Mouse (Mus musculus): ENCODE data around the gene Sec14l1. TPM values are rescaled to one million over a fixed set of nuclear protein-coding genes. Genes with fewer than 3 reads are reported as not detected.

The Sec14l1 gene
- polyA plus RNA-seq, 1 experiment from 2014 or later, result 47.3 TPM

DNA sequence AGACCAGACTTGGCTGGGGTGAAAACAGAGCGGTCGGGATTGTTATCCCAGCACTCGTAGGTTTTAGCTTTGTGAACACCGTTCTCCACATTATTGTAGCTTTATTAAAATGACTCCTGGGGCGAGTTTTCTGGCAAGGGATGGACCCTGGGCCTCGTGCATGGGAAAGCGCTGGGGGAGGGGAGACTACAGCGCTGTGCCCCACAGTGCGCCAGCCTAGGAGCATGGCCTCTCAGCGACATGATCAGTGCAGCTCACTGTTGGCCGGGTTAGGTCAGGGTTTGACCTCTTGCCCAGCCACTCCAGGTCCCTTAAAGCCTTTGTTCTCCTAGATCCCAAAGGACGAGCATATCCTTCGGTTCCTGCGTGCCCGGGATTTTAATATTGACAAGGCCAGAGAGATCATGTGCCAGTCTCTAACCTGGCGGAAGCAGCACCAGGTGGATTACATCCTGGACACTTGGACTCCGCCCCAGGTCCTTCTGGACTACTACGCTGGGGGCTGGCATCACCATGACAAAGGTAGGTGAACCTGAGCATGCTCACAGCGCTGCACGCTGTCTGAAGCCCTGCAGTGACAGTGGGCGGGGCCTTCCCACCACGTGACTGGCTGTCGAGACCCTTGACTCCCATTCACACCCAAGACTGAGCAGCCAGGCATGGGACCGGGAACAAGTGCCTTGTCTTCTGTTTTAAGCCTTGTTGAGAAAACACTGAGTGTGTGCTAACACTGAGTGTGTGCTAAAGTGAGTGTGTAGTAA is 32.0 kb downstream of the Sec14l1 start:
- H3K4me3 ChIP-seq, result no peak overlapping the region
- no peaks in the 10 kb centered on the region for H3K9me3 ChIP-seq
- no peak overlapping the region for H3K4me2 ChIP-seq
- H3K27ac ChIP-seq, result no peak overlapping the region
- H3K36me3 ChIP-seq, result peaks cover 97% of the 10 kb centered on the region
- no peak overlapping the region for H3K9ac ChIP-seq
- 63% methylated on average over 24 of the region's 24 CpGs for WGBS
- 0 out of 2 replicates have a peak, but pooled peaks cover 3% of the 10 kb centered on the region for H3K27me3 ChIP-seq
- no peaks in the 10 kb centered on the region for H3K4me1 ChIP-seq
- ATAC-seq (ENCODE audit: insufficient number of reproducible peaks, insufficient read depth, low FRiP score, low TSS enrichment, low read depth), result no peak

- WGBS, result 86% methylated on average over 18 of the region's 18 CpGs
- peaks cover 86% of the 10 kb centered on the region for H3K36me3 ChIP-seq
These were observed 34.1 kb downstream of the Sec14l1 start for GRCm38 (mm10) chr11:117148893-117149685.

GRCm38 (mm10) chr11:117150467-117150966 is 35.5 kb downstream of the Sec14l1 start:
- no peak overlapping the region for H3K4me2 ChIP-seq
- H3K9me3 ChIP-seq, result no peaks in the 10 kb centered on the region
- WGBS, result 67% methylated on average over 9 of the region's 9 CpGs
- no peak overlapping the region for H3K4me3 ChIP-seq
- no peak for ATAC-seq (ENCODE audit: insufficient number of reproducible peaks, insufficient read depth, low FRiP score, low TSS enrichment, low read depth)
- peaks cover 13% of the 10 kb centered on the region for H3K4me1 ChIP-seq
- H3K27ac ChIP-seq, result no peak overlapping the region
- no peak overlapping the region for H3K9ac ChIP-seq
- H3K27me3 ChIP-seq, result peaks cover 15% of the 10 kb centered on the region
- peaks cover 86% of the 10 kb centered on the region for H3K36me3 ChIP-seq

More at GRCm38 (mm10) chr11:117148893-117149685, 34.1 kb downstream of the Sec14l1 start:
- H3K27me3 ChIP-seq, result 0 out of 2 replicates have a peak, but pooled peaks cover 3% of the 10 kb centered on the region
- no peak overlapping the region for H3K4me3 ChIP-seq
- H3K27ac ChIP-seq, result no peak overlapping the region
- H3K4me2 ChIP-seq, result no peak overlapping the region
- ATAC-seq (ENCODE audit: insufficient number of reproducible peaks, insufficient read depth, low FRiP score, low TSS enrichment, low read depth), result no peak
- no peak overlapping the region for H3K9ac ChIP-seq
- no peaks in the 10 kb centered on the region for H3K9me3 ChIP-seq
- H3K4me1 ChIP-seq, result peaks cover 13% of the 10 kb centered on the region

DNA sequence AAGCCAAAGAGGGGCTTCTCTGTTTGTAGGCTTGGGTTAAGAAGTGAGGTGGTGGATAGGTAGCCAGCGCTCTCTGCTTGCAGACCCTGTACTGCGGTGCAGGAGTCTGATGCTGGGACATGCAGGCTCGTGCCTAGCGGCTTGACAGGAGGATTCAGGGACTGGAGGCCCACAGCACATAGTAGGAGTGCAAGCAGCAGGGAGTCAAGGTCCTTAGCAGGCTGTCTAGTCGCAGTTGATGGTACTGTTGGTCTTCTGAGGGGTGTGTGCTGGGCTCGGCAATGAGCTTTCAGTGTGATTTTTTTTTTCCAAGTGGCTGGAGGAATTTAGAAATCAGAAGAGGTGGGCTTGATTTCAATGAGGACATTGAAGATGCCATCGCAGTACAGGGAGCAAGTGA is 36.5 kb downstream of the Sec14l1 start:
- Histone ChIP-seq H3K9me3 (no peaks in the 10 kb centered on the region), H3K27me3 (peaks cover 22% of the 10 kb centered on the region), H3K4me3 (no peak overlapping the region), H3K9ac (no peak overlapping the region), H3K4me2 (no peak overlapping the region), H3K27ac (no peak overlapping the region), H3K36me3 (peaks cover 86% of the 10 kb centered on the region), H3K4me1 (peaks cover 20% of the 10 kb centered on the region)
- 91% methylated on average over 7 of the region's 7 CpGs for WGBS
- no peak for ATAC-seq (ENCODE audit: insufficient number of reproducible peaks, insufficient read depth, low FRiP score, low TSS enrichment, low read depth)

DNA sequence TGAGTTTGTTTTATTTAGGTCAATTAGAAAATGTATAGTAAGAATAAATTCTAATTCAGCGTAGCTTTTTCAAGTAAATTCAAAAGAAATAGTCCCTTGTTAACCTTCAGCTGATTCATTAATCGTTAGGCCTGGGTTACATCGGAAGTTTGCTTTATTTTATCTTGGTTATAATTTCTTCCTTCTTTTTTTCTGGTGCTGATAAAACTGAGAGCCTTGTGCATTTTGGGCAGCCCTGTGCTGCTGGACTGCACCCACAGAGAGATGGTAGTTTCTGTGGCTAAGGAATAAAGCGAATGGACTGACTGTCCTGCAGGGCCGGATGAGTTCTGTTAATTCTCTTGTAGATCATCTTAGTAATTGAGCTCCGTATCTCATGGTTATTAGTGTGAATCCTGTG is 37.6 kb downstream of the Sec14l1 start:
- no peak overlapping the region for H3K4me2 ChIP-seq
- H3K4me3 ChIP-seq, result no peak overlapping the region
- peaks cover 84% of the 10 kb centered on the region for H3K36me3 ChIP-seq
- WGBS, result 48% methylated on average over 6 of the region's 6 CpGs
- peaks cover 22% of the 10 kb centered on the region for H3K27me3 ChIP-seq
- ATAC-seq (ENCODE audit: insufficient number of reproducible peaks, insufficient read depth, low FRiP score, low TSS enrichment, low read depth), result no peak
- no peak overlapping the region for H3K9ac ChIP-seq
- H3K27ac ChIP-seq, result no peak overlapping the region
- H3K4me1 ChIP-seq, result peaks cover 20% of the 10 kb centered on the region
- H3K9me3 ChIP-seq, result no peaks in the 10 kb centered on the region

- 77% methylated on average over 9 of the region's 9 CpGs for WGBS
- H3K27ac ChIP-seq, result no peak overlapping the region
- ATAC-seq (ENCODE audit: insufficient number of reproducible peaks, insufficient read depth, low FRiP score, low TSS enrichment, low read depth), result no peak
- H3K4me2 ChIP-seq, result no peak overlapping the region
- H3K9me3 ChIP-seq, result no peaks in the 10 kb centered on the region
- H3K4me1 ChIP-seq, result peaks cover 23% of the 10 kb centered on the region
- no peak overlapping the region for H3K9ac ChIP-seq
- no peak overlapping the region for H3K4me3 ChIP-seq
- peaks cover 22% of the 10 kb centered on the region for H3K27me3 ChIP-seq
- peaks cover 83% of the 10 kb centered on the region for H3K36me3 ChIP-seq
These were observed 38.6 kb downstream of the Sec14l1 start for GRCm38 (mm10) chr11:117153553-117153952.

- 70% methylated on average over 7 of the region's 7 CpGs for WGBS
- Histone ChIP-seq H3K27ac (no peak overlapping the region), H3K36me3 (peaks cover 83% of the 10 kb centered on the region)
These were observed 39.3 kb downstream of the Sec14l1 start for GRCm38 (mm10) chr11:117154088-117154815.

GRCm38 (mm10) chr11:117156725-117157124 is 41.8 kb downstream of the Sec14l1 start:
- WGBS, result 19% methylated on average over 13 of the region's 15 CpGs
- H3K36me3 ChIP-seq, result peaks cover 73% of the 10 kb centered on the region
- H3K27ac ChIP-seq, result no peak overlapping the region
- peaks cover 31% of the 10 kb centered on the region for H3K4me1 ChIP-seq
- no peak overlapping the region for H3K9ac ChIP-seq
- no peak overlapping the region for H3K4me2 ChIP-seq
- no peak for ATAC-seq (ENCODE audit: insufficient number of reproducible peaks, insufficient read depth, low FRiP score, low TSS enrichment, low read depth)
- no peaks in the 10 kb centered on the region for H3K9me3 ChIP-seq
- no peak overlapping the region for H3K4me3 ChIP-seq
- H3K27me3 ChIP-seq, result peaks cover 19% of the 10 kb centered on the region

More at GRCm38 (mm10) chr11:117154088-117154815, 39.3 kb downstream of the Sec14l1 start:
- Histone ChIP-seq H3K4me2 (no peak overlapping the region), H3K9me3 (no peaks in the 10 kb centered on the region), H3K4me3 (no peak overlapping the region), H3K27me3 (peaks cover 22% of the 10 kb centered on the region), H3K9ac (0 out of 2 replicates have a peak overlapping the region, but pooled peaks have one; percentile 16), H3K4me1 (peaks cover 26% of the 10 kb centered on the region)
- no peak for ATAC-seq (ENCODE audit: insufficient number of reproducible peaks, insufficient read depth, low FRiP score, low TSS enrichment, low read depth)

DNA sequence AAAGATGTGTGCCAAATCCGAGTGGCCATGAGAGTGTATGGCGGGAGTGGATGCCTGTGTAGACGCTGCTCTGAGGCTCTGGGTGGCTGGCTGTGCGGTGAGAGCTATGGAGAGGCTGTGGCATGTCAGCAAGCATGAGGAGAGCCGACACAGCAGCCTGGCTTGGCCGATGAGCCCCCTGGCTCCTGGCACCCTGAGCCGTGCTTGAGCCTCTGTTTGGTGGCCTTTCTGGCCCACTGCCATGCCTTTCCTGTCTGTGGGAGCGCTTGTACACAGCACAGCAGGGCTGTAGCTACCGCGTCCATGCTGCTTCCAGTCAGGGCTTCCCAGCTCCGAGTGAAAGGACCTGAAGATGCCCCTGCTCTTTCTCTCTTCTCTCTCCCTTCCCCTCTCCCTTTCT is 43.4 kb downstream of the Sec14l1 start:
- Histone ChIP-seq H3K4me3 (no peak overlapping the region), H3K9me3 (no peaks in the 10 kb centered on the region), H3K36me3 (peaks cover 69% of the 10 kb centered on the region), H3K27ac (no peak overlapping the region), H3K4me1 (peaks cover 23% of the 10 kb centered on the region), H3K9ac (no peak overlapping the region), H3K27me3 (peaks cover 19% of the 10 kb centered on the region), H3K4me2 (no peak overlapping the region)
- 85% methylated on average over 11 of the region's 11 CpGs for WGBS
- ATAC-seq (ENCODE audit: insufficient number of reproducible peaks, insufficient read depth, low FRiP score, low TSS enrichment, low read depth), result no peak

DNA sequence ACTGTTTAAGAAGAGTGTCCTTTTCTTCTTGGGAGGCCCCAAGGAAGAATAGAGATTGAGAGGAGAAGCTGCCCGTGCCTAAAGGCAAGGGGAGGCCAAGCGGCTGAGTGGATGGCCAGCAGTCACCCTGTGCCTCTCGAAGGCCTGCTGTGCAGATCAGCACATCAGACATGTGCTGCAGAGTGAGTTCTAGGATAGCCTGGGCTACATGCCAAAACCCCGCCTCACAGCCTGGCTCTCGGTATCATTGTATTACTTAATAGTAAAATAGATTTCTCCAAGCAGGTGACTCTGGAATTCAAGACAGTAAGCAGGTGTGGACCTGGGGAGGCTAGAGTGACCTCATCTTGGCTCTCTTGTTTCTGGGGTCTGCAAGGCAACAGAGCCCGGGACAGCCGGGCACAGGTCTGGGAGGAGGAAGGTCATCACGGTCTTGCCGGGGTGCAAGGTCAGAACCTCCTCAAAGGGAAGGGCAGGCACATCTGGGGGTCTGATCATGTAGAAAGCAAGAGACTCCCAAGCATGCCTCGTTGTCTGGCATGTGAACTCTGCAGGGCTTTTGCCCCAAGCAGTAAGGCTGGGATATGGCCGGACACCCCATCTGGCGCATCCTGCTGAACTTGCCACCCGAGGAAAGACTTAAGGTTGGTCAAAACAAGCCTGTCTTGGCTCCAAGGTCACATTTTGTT is 44.4 kb downstream of the Sec14l1 start:
- H3K4me2 ChIP-seq, result no peak overlapping the region
- ATAC-seq (ENCODE audit: insufficient number of reproducible peaks, insufficient read depth, low FRiP score, low TSS enrichment, low read depth), result no peak
- H3K36me3 ChIP-seq, result peaks cover 61% of the 10 kb centered on the region
- no peak overlapping the region for H3K27ac ChIP-seq
- no peak overlapping the region for H3K4me3 ChIP-seq
- H3K9me3 ChIP-seq, result no peaks in the 10 kb centered on the region
- H3K4me1 ChIP-seq, result peaks cover 19% of the 10 kb centered on the region; the same call in 1 of the 2 replicates
- peaks cover 16% of the 10 kb centered on the region for H3K27me3 ChIP-seq
- whole genome bisulfite sequencing, result 80% methylated on average over 13 of the region's 13 CpGs
- no peak overlapping the region for H3K9ac ChIP-seq

DNA sequence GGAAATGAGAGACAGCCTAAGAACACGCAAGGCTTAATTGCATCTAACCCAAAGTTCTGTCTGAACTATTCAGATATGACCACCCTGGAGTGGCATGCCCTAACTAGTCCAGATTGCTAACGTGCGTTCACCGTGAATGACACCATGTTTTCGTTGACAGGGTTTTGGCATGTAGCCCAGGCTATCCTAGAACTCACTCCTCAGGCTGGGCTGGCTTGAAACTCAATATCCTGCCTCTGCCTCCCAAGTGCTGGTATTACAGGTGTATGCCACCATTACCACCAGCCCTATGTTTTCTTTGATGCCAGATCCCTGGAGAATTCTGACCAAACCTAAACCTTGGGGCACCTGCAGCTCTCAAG is 45.0 kb downstream of the Sec14l1 start:
- no peak for ATAC-seq (ENCODE audit: insufficient number of reproducible peaks, insufficient read depth, low FRiP score, low TSS enrichment, low read depth)
- peaks cover 55% of the 10 kb centered on the region for H3K36me3 ChIP-seq
- WGBS, result 78% methylated on average over 5 of the region's 5 CpGs

More for the DNA sequence above, 45.0 kb downstream of the Sec14l1 start:
- H3K4me1 ChIP-seq, result peaks cover 19% of the 10 kb centered on the region; the same call in 1 of the 2 replicates
- no peak overlapping the region for H3K4me3 ChIP-seq
- no peak overlapping the region for H3K9ac ChIP-seq
- no peak overlapping the region for H3K4me2 ChIP-seq
- no peaks in the 10 kb centered on the region for H3K9me3 ChIP-seq
- peaks cover 11% of the 10 kb centered on the region for H3K27me3 ChIP-seq
- no peak overlapping the region for H3K27ac ChIP-seq

All from embryonic facial prominence, embryonic 13.5 days (tissue).